Mouse (Mus musculus) B cell, adult 2 months (primary cell): ENCODE measurements around the gene Prr29.
"Not testable (repeated sequence)": the region's sequence is repeated elsewhere in the genome, so short reads cannot be mapped to it uniquely, and the experiment has no call there.

Experiments used
- DNase-seq, 2 experiments: peaks; one replicate each; pipeline ENCODE4 v3.0.0; 2022

Gene Prr29

DNA sequence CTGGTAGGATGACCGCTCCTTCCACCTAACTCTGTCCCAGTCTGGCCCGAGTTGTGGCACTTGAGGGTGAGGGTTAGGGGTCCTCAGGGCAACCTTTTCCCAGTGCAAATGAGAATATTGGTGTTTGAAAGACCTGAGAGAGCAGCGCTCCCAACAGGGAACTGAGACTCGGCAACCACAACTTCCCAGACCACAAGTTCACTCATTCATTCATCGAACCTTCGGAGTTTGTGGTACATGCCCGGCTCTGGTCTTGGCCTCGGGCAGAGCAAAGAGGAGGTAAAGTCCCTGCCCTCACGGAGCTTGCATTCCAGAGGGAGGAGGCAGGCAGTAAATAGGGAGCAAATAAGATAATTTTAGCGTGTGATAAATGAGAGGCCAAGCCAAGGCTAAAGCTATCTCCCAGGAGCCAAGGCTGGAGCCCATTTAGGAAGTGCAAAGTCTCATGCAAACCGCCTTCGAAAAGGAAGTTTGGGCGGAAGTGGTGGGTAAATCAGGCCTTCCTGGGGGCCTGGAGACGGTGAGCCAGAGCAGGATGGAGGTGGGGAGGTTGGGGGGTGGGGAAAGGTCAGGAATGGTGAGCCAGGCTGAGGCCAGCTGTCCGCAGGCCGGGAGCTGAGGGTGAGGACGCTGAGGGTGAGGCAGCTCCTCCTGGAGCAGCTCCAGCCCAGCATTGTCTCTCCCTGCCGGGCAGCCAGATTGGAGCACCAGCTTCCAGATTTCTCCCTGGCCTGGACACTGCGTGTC is 9.7 kb upstream of the Prr29 start:
- DNase-seq: no peak

- DNase-seq: peak; percentile 60 to 65
Measured at GRCm38 (mm10) chr11:106359350-106359749, 5.9 kb upstream of the Prr29 start.

DNA sequence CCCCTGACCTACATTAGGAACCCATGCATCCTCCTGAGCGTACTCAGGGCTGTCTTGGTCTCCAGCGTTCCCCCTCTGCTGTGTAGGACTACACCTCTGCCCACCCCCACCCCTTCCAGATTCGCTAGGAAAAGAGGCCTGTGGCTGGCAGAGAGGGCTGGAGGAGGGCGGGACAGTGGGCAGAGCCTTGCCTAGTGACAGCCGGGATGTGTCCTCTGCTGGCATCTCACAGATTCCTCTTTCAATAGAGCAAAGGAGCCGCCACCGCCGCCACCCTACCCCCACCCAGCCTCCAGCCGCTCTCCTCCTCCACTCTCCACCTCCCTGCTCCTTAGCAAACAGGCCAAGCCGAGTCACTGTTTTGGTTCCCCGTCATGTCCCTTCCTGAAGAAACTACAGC is 560 bp upstream of the Prr29 start:
- no peak for DNase-seq

- peak; percentile 88 for DNase-seq
Measured at GRCm38 (mm10) chr11:106366316-106366715, 1.0 kb downstream of the Prr29 start.

- DNase-seq: no peak
Measured at GRCm38 (mm10) chr11:106373998-106374397, 8.7 kb downstream of the Prr29 start.

GRCm38 (mm10) chr11:106374559-106374958 is 9.3 kb downstream of the Prr29 start:
- DNase-seq: no peak

GRCm38 (mm10) chr11:106374979-106375378 is 9.7 kb downstream of the Prr29 start:
- no peak for DNase-seq

GRCm38 (mm10) chr11:106381011-106381410 is 15.7 kb downstream of the Prr29 start:
- no peak for DNase-seq

DNA sequence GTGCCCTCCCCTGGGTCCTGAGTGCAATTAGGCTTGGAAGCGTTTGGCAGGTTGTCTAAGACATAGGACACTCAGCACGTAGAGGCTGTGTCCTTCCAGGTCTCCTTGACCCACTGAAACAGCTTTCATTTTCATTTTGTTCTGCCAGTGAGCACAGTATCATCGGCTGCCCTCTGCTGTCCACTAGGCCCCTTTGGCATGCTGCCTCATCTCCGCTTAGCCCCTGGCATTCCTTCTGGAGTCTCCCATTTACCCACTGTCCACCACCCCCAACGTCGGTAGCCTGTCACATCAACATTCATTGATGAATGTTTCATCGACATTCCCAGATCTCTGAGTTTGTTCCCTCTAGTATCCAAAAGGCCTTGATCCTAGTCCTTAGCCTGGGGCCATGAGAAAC is 16.6 kb downstream of the Prr29 start:
- DNase-seq: no peak

DNA sequence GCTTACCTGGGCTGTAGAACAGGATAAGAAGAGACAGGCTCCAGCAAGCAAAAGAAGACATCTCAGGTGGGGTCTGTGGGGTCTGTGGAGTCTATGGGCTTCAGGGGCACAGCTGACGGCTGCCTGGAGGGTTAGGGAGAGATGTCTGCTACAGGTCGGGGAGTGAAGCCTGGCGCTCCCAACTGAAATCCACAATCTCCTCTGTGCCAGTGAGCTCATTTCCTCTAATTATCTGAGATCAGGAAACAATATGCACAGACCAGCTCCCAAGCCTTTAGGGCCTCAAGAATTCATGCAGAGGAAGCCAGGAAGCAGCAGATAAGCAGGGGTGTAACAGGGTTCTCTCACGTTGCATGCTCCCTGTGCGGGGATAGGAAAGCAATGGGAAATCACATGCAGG is 17.2 kb downstream of the Prr29 start:
- no peak for DNase-seq

DNA sequence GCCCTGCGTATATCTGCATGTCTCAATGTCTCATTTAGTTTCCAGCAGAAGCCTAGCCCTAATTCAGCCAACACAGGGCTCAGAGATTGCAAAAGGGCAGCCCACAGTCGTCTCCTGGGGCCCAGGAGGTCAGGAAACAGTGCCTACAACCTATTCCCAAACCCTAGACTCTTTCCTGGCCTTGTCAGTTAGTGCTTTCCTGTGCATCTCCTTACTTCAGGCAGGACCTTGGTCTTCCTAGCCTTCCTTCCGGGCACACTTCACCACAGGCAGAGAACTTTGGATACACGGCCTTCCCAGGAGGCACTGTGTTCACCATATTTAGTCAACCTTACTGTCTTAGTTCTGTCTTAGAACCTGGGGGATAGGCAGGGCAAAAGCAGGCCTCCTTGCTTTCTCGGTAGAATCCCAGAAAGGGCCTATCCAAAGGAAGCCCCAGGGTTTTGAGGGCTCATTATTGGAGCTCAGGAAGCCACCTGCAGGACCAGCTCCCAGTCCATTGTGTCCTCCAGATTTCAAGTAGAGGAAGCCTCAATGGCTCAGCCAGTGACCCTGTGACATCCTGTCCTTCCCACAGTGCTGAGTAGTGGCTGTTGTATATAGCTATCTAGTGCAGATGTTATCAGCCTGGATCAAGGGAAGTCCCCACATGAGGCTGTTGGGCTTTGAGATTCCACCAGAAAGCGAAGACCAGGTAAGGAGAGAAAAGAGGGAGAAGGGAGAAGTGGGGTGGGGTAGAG is 17.9 kb downstream of the Prr29 start:
- DNase-seq: no peak

GRCm38 (mm10) chr11:106386409-106386808 is 21.1 kb downstream of the Prr29 start:
- DNase-seq: no peak

DNA sequence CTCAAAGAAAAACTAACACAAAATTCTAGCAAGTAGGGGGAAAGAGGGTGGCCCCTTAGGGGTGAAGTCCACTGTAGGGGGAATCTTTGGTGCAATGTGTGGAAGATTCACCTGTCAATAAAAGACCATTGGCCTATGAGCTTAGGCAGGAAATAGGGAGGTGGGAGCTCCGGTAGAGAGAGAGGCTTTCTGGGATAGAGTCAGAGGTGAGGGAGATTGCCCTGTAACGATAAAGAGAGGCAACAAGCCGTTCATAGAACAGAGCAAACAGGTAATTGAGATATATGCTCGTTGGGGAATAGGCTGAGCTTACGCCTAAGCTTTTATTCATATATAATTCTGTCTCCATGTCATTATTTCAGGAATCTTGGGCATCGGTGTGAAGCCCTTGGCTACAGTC is 21.7 kb downstream of the Prr29 start:
- DNase-seq: peak; percentile 25 to 33

GRCm38 (mm10) chr11:106387791-106388216 is 22.5 kb downstream of the Prr29 start, which contains the start of gene Icam2:
TSS of gene Icam2 (minus strand) at chr11:106388075.
- peak; percentile 80 for DNase-seq

- no peak for DNase-seq
Measured at GRCm38 (mm10) chr11:106389611-106390010, 24.3 kb downstream of the Prr29 start.

DNA sequence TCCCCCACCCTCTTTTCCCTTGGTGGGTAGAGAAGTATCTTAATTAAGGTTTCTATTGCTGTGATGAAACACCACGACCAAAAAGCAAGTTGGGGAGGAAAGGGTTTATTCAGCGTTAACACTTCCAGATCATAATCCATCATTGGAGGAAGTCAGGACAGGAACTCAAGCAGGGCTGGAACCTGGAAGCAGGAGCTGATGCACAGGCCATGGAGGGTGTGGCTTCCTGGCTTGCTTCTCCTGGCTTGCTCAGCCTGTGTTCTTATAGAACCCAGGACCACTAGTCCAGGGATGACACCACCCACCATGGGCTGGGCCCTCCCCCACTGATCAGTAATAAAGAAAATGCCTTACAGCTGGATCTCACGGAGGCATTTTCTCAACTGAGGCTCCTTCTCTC is 25.5 kb downstream of the Prr29 start:
- DNase-seq: no peak

DNA sequence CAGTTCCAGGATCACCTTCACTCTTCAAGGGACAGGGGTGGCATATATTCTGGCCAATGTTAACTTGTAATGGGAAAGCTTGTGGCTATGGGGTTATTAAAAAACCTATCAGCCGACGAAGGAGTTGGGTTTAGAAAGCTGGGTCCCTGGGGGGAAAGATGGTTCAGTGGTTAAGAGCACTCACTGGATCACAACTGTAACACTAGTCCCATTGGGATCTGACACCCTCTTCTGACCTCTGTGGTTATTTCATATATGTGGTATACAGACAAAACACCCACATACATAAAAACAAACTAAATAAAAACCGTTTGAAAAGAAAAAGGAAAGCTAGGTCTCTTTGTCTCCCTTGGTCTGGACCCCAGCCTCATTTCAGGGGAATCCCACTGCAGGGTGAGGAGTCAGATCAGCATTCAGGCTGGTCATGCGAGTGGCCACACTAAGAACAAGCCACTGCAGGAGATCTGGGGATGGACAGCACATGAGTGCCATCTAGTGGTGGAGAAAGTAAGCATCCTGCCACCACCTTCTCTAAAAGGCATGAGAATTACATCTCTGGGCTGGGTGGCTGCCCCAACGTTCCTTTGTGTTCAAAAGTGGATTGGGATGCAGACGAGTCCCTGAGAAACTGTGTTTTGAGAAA is 26.4 kb downstream of the Prr29 start:
- DNase-seq: peak; percentile 81 to 84

DNA sequence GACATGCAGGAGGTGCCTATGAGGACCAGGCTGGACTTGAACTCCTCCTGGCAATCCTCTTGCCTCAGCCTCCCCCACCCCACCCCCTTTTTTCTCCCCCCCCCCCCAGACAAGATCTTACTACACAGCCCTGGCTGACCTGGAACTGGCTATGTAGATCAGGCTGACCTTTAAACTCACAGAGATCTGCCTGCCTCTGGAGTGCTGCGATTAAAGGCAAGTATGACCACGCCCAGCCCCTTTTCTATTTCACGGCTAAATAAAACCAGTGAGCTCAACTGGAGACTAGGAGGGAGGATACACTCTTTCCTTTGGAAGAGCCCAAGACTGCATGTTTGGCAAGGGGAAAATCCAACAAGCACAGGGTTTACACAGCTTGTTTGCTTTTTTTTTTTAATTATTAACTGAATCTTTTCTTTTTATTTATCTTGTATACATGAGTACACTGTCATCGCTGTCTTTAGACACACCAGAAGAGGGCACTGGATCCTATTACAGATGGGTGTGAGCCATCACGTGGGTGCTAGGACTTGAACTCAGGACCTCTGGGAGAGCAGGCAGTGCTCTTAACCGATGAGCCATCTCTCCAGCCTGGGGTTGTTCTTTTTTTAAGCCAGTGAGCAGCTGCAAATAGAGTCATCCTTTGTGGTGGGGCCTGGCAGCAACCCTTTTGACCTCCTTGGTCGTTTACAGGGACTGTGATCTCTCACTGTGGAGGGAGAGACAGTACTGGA is 27.5 kb downstream of the Prr29 start:
- DNase-seq: no peak

DNA sequence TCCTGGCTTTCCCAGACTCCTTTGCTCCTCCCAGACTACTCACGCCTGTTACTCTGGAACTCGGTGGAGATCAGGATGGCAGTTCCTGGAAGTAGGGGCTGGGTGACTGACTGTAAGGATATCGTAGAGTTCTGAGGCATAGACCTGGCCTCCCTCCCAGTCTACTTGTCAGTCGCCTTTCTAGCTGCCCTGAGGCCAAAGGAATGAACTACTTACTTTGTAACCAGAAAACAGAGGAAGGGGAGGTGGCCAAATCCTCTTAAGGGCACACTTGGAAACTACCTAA is 28.0 kb downstream of the Prr29 start:
- no peak for DNase-seq

DNA sequence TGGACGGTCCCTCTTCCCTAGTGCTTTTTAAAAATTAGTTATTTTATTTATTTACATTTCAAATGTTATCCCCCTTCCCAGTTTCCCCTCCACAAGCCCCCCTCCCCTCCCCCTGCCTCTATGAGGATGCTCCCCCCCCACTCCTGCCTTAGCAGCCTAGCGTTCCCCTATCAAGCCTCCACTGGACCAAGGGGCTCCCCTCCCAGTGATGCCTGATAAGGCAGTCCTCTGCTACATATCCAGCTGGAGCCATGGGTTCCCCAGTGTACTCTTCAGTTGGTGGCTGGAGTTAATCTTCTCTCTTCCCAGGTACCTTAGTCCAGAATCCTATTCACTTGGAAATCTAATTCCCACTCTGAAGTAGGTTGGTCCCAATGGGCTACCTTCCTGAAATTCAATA is 28.8 kb downstream of the Prr29 start:
- not testable (repeated sequence) for DNase-seq

- peak; percentile 43 to 45 for DNase-seq
Measured at GRCm38 (mm10) chr11:106397656-106398055, 32.4 kb downstream of the Prr29 start.

GRCm38 (mm10) chr11:106398481-106398880 is 33.2 kb downstream of the Prr29 start:
- DNase-seq: no peak

DNA sequence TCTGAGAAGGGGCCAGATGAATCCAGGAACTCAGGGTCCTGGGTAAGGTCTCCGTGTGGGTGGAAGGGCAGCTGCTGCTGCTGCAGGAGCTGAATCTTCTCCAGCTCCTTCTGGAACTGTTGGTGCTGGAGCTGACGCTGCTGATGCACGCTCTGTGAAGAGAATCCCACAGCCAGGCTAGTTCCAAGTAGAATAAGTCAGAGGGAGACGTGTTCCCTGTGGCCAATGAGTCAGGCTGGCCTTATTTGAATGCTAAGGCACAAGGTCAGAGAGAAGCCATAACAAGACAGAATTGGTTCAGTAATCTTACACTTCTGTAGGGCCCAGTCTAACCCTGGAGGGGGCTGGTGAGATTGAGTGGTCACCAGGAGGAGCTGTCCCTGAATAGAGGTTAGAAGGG is 44.7 kb downstream of the Prr29 start:
- DNase-seq: no peak
